Mouse (Mus musculus): ENCODE results near the gene Egf. TPM values are rescaled to one million over a fixed set of nuclear protein-coding genes. Genes with fewer than 3 reads are reported as not detected.

Gene Egf
- 3.5 and 4.2 TPM in 2 replicates for polyA plus RNA-seq (2012; rRNA removed)

DNA sequence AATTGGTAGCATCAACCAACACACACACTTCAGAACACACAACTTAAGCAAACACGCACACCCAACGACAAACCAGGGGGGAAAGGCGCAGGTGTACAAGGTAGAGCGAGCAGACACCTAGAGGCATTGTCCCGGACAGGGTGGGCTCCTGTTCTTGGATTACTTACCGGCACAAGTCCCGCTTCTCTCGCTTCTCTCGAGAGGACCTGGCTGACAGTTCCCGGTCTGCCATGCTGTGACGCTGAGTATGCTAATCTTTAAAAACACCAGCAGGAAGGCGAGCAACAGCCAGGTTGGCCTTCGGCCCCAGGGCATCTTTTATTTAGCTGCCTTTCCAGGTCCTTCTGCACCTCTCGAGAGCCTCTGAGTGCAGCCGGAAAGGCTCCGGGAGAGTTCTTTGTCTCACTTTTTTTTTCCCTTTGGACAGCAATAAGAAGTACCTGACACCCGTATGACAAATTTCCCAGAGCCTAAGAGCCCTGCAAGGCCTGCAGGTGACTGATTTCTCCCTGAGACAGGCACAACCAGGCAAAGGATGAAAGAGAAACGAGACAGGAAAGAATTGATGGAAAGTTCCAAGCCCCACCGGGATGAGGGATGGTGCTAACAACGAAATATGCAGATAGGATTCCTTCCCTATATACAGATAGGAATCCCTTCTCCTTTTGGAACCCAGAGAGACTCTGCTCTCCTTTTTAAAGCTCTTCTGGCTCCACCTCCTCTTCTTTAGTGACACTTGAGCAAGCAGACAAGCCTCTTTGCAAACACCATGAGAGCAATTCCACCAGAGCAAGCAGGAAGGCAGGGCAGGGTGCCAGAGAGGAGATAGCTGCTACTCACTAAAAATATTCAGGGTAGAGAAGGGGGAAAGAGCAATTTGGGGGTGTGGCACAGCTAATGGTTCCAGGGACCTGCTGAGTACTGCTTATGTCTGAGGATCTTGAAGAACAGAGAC lies at the start of gene Egf:
Egf (minus strand) TSS at position 667 of the 955 bp plus-strand sequence.
- H3K27ac ChIP-seq (ENCODE audit: insufficient read depth, low read length) = no peak within 1 kb of the TSS
- peak within 1 kb of the TSS; percentile 8; the same call in 1 of the 2 replicates for H3K4me3 ChIP-seq (ENCODE audit: insufficient read depth, low read length)
- no peaks in the 10 kb centered on the region for H3K4me1 ChIP-seq (ENCODE audit: control insufficient read depth, insufficient read depth, low read length)
- TF ChIP-seq POLR2A (IDR thresholded peaks at IDR 0.05; ENCODE audit: extremely low read depth, insufficient read depth, low read length) (no peak), CTCF (IDR thresholded peaks at IDR 0.05; ENCODE audit: extremely low read depth, insufficient read depth, low read length) (no peak)

DNA sequence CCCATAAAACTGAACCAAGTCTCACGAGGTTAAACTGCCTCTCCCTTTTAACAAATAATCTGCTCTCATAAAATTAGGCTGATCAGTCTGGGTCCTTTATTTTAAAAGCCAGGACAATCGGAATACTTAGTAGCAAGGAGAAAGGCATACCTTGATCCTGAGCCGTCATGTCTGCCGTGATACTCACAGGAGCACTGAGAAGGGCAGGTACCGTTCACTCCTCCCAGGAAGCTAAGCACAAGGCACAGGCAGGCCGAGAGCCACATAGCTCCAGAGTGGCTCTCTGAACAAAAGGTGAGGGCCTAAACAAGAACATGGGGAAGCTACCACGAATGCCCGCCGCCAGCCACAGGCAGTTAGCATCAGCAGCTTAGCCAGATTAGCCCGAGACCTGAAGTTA lies 48.6 kb upstream of the Egf start, which contains the start of gene Lrit3:
Lrit3 (minus strand) TSS at position 266 of the 400 bp plus-strand sequence.
- no peak for TF ChIP-seq POLR2A (IDR thresholded peaks at IDR 0.05; ENCODE audit: extremely low read depth, insufficient read depth, low read length)
- TF ChIP-seq CTCF (IDR thresholded peaks at IDR 0.05; ENCODE audit: extremely low read depth, insufficient read depth, low read length) = no peak
- Histone ChIP-seq H3K4me1 (ENCODE audit: control insufficient read depth, insufficient read depth, low read length) (no peaks in the 10 kb centered on the region), H3K4me3 (ENCODE audit: insufficient read depth, low read length) (no peak within 1 kb of the TSS), H3K27ac (ENCODE audit: insufficient read depth, low read length) (no peak within 1 kb of the TSS)

DNA sequence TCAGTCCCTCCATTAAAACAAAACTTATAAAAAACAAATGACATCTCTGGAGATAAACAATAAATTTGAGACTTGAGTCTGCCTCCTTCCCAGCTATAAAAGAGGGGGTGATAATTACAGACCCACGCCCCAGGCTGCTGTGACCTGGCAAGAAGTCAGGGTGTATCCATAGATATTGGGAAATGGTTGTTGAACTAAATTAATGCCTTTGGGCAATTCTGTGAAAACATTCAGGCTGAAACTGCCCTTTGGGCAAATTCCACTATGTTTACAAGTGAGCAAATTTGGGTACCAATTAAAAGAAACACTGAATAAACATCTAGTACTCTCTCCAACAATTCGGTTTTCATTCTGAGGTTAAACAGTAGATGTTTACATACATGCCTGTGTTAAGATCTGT lies 43.9 kb upstream of the Egf start:
- Histone ChIP-seq H3K27ac (ENCODE audit: insufficient read depth, low read length) (no peak overlapping the region), H3K4me3 (ENCODE audit: insufficient read depth, low read length) (no peak overlapping the region), H3K4me1 (ENCODE audit: control insufficient read depth, insufficient read depth, low read length) (no peaks in the 10 kb centered on the region)
- TF ChIP-seq POLR2A (IDR thresholded peaks at IDR 0.05; ENCODE audit: extremely low read depth, insufficient read depth, low read length) = no peak
- TF ChIP-seq CTCF (IDR thresholded peaks at IDR 0.05; ENCODE audit: extremely low read depth, insufficient read depth, low read length) = no peak

- Histone ChIP-seq H3K4me3 (ENCODE audit: insufficient read depth, low read length) (no peak overlapping the region), H3K27ac (ENCODE audit: insufficient read depth, low read length) (no peak overlapping the region), H3K4me1 (ENCODE audit: control insufficient read depth, insufficient read depth, low read length) (no peaks in the 10 kb centered on the region)
- no peak for TF ChIP-seq POLR2A (IDR thresholded peaks at IDR 0.05; ENCODE audit: extremely low read depth, insufficient read depth, low read length)
- TF ChIP-seq CTCF (IDR thresholded peaks at IDR 0.05; ENCODE audit: extremely low read depth, insufficient read depth, low read length) = no peak
These were observed 43.4 kb upstream of the Egf start for GRCm38 (mm10) chr3:129798551-129798950.

DNA sequence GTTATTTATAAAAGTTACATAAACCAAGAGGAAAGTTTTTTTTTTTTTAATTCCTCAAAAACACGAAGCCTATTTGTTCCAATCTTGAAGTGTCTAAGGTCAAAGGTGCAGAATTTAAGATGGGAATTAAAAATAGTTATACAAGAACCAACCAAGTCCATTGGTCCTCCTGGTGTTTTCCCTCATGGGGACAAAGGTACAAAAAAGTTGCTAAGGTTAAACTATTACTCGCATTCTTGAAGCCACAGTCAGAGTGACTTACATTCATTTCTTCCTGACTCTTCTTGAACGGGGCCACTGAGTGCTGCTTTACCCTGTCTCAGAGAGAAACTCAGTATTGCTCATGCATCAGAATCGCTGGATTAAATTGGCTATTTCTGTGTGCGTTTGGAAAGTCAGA lies 42.2 kb upstream of the Egf start:
- no peak for TF ChIP-seq CTCF (IDR thresholded peaks at IDR 0.05; ENCODE audit: extremely low read depth, insufficient read depth, low read length)
- no peak for TF ChIP-seq POLR2A (IDR thresholded peaks at IDR 0.05; ENCODE audit: extremely low read depth, insufficient read depth, low read length)
- no peak overlapping the region for H3K27ac ChIP-seq (ENCODE audit: insufficient read depth, low read length)
- H3K4me3 ChIP-seq (ENCODE audit: insufficient read depth, low read length) = no peak overlapping the region
- no peaks in the 10 kb centered on the region for H3K4me1 ChIP-seq (ENCODE audit: control insufficient read depth, insufficient read depth, low read length)

- no peak for TF ChIP-seq CTCF (IDR thresholded peaks at IDR 0.05; ENCODE audit: extremely low read depth, insufficient read depth, low read length)
- no peak for TF ChIP-seq POLR2A (IDR thresholded peaks at IDR 0.05; ENCODE audit: extremely low read depth, insufficient read depth, low read length)
- no peaks in the 10 kb centered on the region for H3K4me1 ChIP-seq (ENCODE audit: control insufficient read depth, insufficient read depth, low read length)
These were observed 38.7 kb upstream of the Egf start for GRCm38 (mm10) chr3:129793801-129794200.

GRCm38 (mm10) chr3:129782746-129783145 lies 27.6 kb upstream of the Egf start:
- Histone ChIP-seq H3K4me3 (ENCODE audit: insufficient read depth, low read length) (no peak overlapping the region), H3K27ac (ENCODE audit: insufficient read depth, low read length) (no peak overlapping the region), H3K4me1 (ENCODE audit: control insufficient read depth, insufficient read depth, low read length) (no peaks in the 10 kb centered on the region)
- TF ChIP-seq POLR2A (IDR thresholded peaks at IDR 0.05; ENCODE audit: extremely low read depth, insufficient read depth, low read length) (no peak), CTCF (IDR thresholded peaks at IDR 0.05; ENCODE audit: extremely low read depth, insufficient read depth, low read length) (no peak)

More at GRCm38 (mm10) chr3:129793801-129794200, 38.7 kb upstream of the Egf start:
- Histone ChIP-seq H3K27ac (ENCODE audit: insufficient read depth, low read length) (no peak overlapping the region), H3K4me3 (ENCODE audit: insufficient read depth, low read length) (no peak overlapping the region)

- no peak overlapping the region for H3K4me3 ChIP-seq (ENCODE audit: insufficient read depth, low read length)
These were observed 26.3 kb upstream of the Egf start for GRCm38 (mm10) chr3:129781435-129781834.

GRCm38 (mm10) chr3:129771210-129771609 lies 16.1 kb upstream of the Egf start:
- TF ChIP-seq CTCF (IDR thresholded peaks at IDR 0.05; ENCODE audit: extremely low read depth, insufficient read depth, low read length) = no peak
- TF ChIP-seq POLR2A (IDR thresholded peaks at IDR 0.05; ENCODE audit: extremely low read depth, insufficient read depth, low read length) = no peak
- no peak overlapping the region for H3K27ac ChIP-seq (ENCODE audit: insufficient read depth, low read length)
- H3K4me3 ChIP-seq (ENCODE audit: insufficient read depth, low read length) = no peak overlapping the region
- no peaks in the 10 kb centered on the region for H3K4me1 ChIP-seq (ENCODE audit: control insufficient read depth, insufficient read depth, low read length)

More at GRCm38 (mm10) chr3:129781435-129781834, 26.3 kb upstream of the Egf start:
- Histone ChIP-seq H3K27ac (ENCODE audit: insufficient read depth, low read length) (no peak overlapping the region), H3K4me1 (ENCODE audit: control insufficient read depth, insufficient read depth, low read length) (no peaks in the 10 kb centered on the region)
- TF ChIP-seq CTCF (IDR thresholded peaks at IDR 0.05; ENCODE audit: extremely low read depth, insufficient read depth, low read length) (no peak), POLR2A (IDR thresholded peaks at IDR 0.05; ENCODE audit: extremely low read depth, insufficient read depth, low read length) (no peak)

All from cortical plate, adult 2 months (tissue).